Mouse (Mus musculus) MEL (cell line): ENCODE measurements around the gene Tpm4.
A peak's percentile ranks its signal among the peaks of the same experiment; 100 is the strongest.

Source experiments
- CTCF ChIP-seq, 3 experiments: IDR thresholded peaks in 2 of 3; conservative IDR thresholded peaks in 1 of 3; 2 replicates each; pipeline ENCODE4 v1.5.1; 2011 to 2012; ENCODE audit warnings: low read length in 3 of 3, low read depth in 2 of 3, mild to moderate bottlenecking in 2 of 3, improper control_type of control experiment in 1 of 3, inconsistent platforms in 1 of 3, mixed read lengths in 1 of 3, moderate library complexity in 1 of 3; ENCODE audit not compliant: control insufficient read depth in 1 of 3, insufficient read depth in 1 of 3, poor library complexity in 1 of 3, severe bottlenecking in 1 of 3
- EP300 ChIP-seq, 2 experiments: IDR thresholded peaks; 2 replicates each; pipeline ENCODE4 v1.6.1; 2011; ENCODE audit warnings: improper control_type of control experiment in 2 of 2, low read length in 2 of 2, low read depth in 1 of 2, mild to moderate bottlenecking in 1 of 2
- GATA1 ChIP-seq: IDR thresholded peaks from 2 replicates; pipeline ENCODE4 v1.6.1; 2011; ENCODE audit warnings: low read depth, low read length, improper control_type of control experiment
- JUND ChIP-seq: IDR thresholded peaks from 2 replicates; pipeline ENCODE4 v1.6.1; 2011; ENCODE audit warnings: low read depth, mild to moderate bottlenecking, improper control_type of control experiment, low read length
- POLR2A ChIP-seq, 2 experiments: IDR thresholded peaks; 2 replicates each; pipeline ENCODE4 v1.6.1; 2011 to 2012; ENCODE audit warnings: low read length in 2 of 2, mild to moderate bottlenecking in 2 of 2, control low read depth in 1 of 2, improper control_type of control experiment in 1 of 2, low read depth in 1 of 2, moderate library complexity in 1 of 2; ENCODE audit not compliant: control insufficient read depth in 1 of 2, insufficient read depth in 1 of 2, poor library complexity in 1 of 2
- USF2 ChIP-seq, 2 experiments: IDR thresholded peaks; 2 replicates each; pipeline ENCODE4 v1.6.1; 2011 to 2012; ENCODE audit warnings: improper control_type of control experiment in 2 of 2, low read length in 2 of 2, borderline replicate concordance in 1 of 2, inconsistent platforms in 1 of 2, low read depth in 1 of 2, mild to moderate bottlenecking in 1 of 2; ENCODE audit not compliant: insufficient read depth in 1 of 2
- ZKSCAN1 ChIP-seq: IDR thresholded peaks from 2 replicates; pipeline ENCODE4 v1.6.1; 2012; ENCODE audit warnings: low read depth, mild to moderate bottlenecking, inconsistent platforms, low read length, improper control_type of control experiment, moderate library complexity
- ZNF384 ChIP-seq: IDR thresholded peaks from 2 replicates; pipeline ENCODE4 v1.6.1; 2012; ENCODE audit warnings: low read depth, mild to moderate bottlenecking, inconsistent platforms, low read length, improper control_type of control experiment

GRCm38 (mm10) chr8:72169098-72169668 is 34.4 kb downstream of the Tpm4 start:
- no peak for TF ChIP-seq CTCF (IDR thresholded peaks at IDR 0.05 in 2 of 3, conservative IDR thresholded peaks at IDR 0.05 in 1 of 3; ENCODE audit: control insufficient read depth in 1 of 3, insufficient read depth in 1 of 3, low read depth in 2 of 3, low read length in 3 of 3, poor library complexity in 1 of 3, severe bottlenecking in 1 of 3)
- TF ChIP-seq ZKSCAN1: no peak
- TF ChIP-seq EP300 (IDR thresholded peaks at IDR 0.05; ENCODE audit: low read depth in 1 of 2, low read length in 2 of 2): peak; percentile 50 to 60
- TF ChIP-seq USF2 (IDR thresholded peaks at IDR 0.05; ENCODE audit: borderline replicate concordance in 1 of 2, insufficient read depth in 1 of 2, low read depth in 1 of 2, low read length in 2 of 2): no peak
- peak; percentile 88 for TF ChIP-seq ZNF384
- TF ChIP-seq POLR2A (IDR thresholded peaks at IDR 0.05; ENCODE audit: control insufficient read depth in 1 of 2, insufficient read depth in 1 of 2, low read depth in 1 of 2, low read length in 2 of 2, poor library complexity in 1 of 2): no peak
- TF ChIP-seq JUND: no peak
- TF ChIP-seq GATA1: no peak
